Mouse (Mus musculus) lung, postnatal 0 days (tissue): ENCODE results near the gene Rplp2. TPM values are rescaled to one million over a fixed set of nuclear protein-coding genes. Genes with fewer than 3 reads are reported as not detected.

Experiments used
- ATAC-seq: fragments of 200-750 bp; cut with Nextera tagmentation; 2 replicates; pipeline ENCODE4 v1.8.0; 2017; ENCODE audit warnings: moderate library complexity
- DNase-seq: peaks from one replicate; pipeline ENCODE4 v3.0.0-alpha.2; 2016; ENCODE audit warnings: low spot score
- H3K27ac ChIP-seq: fragments of 300-500 bp; sonication (generic); 2 replicates; pipeline ENCODE4 v1.5.1; 2014; ENCODE audit warnings: antibody characterized with exemption, mild to moderate bottlenecking, low read length, mixed read lengths
- H3K27me3 ChIP-seq: fragments of 300-500 bp; sonication (generic); replicated peaks from 2 replicates; pipeline ENCODE4 v1.6.1; 2014; ENCODE audit warnings: low read length, mixed read lengths; ENCODE audit not compliant: insufficient read depth
- H3K36me3 ChIP-seq: fragments of 300-500 bp; sonication (generic); 2 replicates; pipeline ENCODE4 v1.6.1; 2014; ENCODE audit warnings: low read length, mixed read lengths; ENCODE audit not compliant: insufficient read depth
- H3K4me1 ChIP-seq: fragments of 300-500 bp; sonication (generic); 2 replicates; pipeline ENCODE4 v1.6.1; 2014; ENCODE audit warnings: antibody characterized with exemption, low read depth, low read length, mixed read lengths; ENCODE audit not compliant: insufficient read depth
- H3K4me2 ChIP-seq: fragments of 300-500 bp; sonication (generic); replicated peaks from 2 replicates; pipeline ENCODE4 v1.6.1; 2014; ENCODE audit warnings: low read depth, mild to moderate bottlenecking, low read length, moderate library complexity, mixed read lengths
- H3K4me3 ChIP-seq: fragments of 300-500 bp; sonication (generic); 2 replicates; pipeline ENCODE4 v1.5.1; 2014; ENCODE audit warnings: low read depth, low read length
- H3K9ac ChIP-seq: fragments of 300-500 bp; sonication (generic); replicated peaks from 2 replicates; pipeline ENCODE4 v1.6.1; 2014; ENCODE audit warnings: low read depth, mild to moderate bottlenecking
- H3K9me3 ChIP-seq: fragments of 300-500 bp; sonication (generic); 2 replicates; pipeline ENCODE4 v1.6.1; 2016; ENCODE audit warnings: low read length, mixed read lengths
- CTCF ChIP-seq: IDR thresholded peaks from 2 replicates; pipeline ENCODE4 v1.5.1; 2016; ENCODE audit warnings: antibody characterized with exemption, mild to moderate bottlenecking
- EP300 ChIP-seq: IDR thresholded peaks from 2 replicates; pipeline ENCODE4 v1.6.1; 2016; ENCODE audit warnings: antibody characterized with exemption, mild to moderate bottlenecking, control low read depth
- WGBS: fragments of 180-500 bp; shearing (Covaris S2); extraction: QIAGEN DNeasy Blood & Tissue Kit; methylation state at CpG from one replicate; pipeline ENCODE4 v1.1.7; 2014; 5-methylcytosine and 5-hydroxymethylcytosine counted together
- polyA plus RNA-seq: library from polyadenylated mRNA; unstranded; fragments of >200 nt; fragmentation: Nextera tagmentation; extraction: Ambion mirVana; gene quantifications from 2 replicates; pipeline ENCODE4 v1.2.1, GENCODE M21; 2015

Gene Rplp2
- polyA plus RNA-seq, 1 experiment from 2014 or later: 910 TPM

DNA sequence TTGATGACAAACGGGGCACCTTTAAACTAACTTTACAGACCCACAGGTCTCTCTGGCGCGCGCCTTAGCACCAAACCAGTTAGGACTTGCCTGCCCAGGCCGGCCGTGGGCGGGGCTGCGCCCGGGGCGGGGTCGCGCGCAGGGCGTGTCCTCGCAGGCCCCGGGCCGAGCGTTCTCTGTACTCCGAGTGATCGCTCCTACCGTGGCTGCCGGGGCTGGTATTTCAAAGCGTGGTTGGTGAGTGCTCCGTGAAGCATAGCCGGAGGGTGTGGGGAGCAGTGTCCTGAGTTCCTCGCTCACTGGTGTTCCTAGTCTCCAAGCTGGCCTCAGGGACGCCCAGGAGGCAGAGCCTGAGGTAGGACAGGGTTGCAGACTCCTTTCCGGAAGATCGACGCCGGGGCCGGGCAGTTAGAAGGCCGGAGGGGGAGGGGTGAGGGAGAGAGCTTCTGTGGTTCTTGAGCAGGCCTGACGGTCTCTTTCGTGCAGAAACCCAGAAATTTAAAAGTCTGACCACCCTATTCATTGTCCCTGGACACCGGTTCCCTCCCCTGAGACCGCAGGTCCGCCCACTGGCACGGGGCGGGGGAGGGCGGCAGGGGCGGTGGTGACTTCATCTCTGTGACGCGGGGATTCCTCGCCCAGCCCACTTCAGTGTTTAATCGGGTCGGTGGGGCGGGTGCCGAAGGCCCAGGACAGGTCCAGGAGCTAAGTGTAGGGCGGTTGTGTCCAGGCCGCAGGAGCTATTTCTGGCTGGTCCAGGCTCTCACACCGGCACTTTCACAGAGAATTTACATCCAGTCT lies 20.3 kb downstream of the Rplp2 start, which contains the start of gene Cd151:
Gene Cd151 (plus strand): TSS at position 163 of the 801 bp plus-strand sequence.
- peaks cover 15% of the 10 kb centered on the region for H3K36me3 ChIP-seq
- H3K27me3 ChIP-seq: no peaks in the 10 kb centered on the region; the same call in 1 of the 2 replicates
- H3K9me3 ChIP-seq: no peaks in the 10 kb centered on the region
- peak within 1 kb of the TSS; percentile 95 for H3K27ac ChIP-seq
- WGBS: 2% methylated on average over 50 of the region's 52 CpGs
- peak within 1 kb of the TSS; percentile 83 for H3K9ac ChIP-seq
- ATAC-seq (peak; percentile 82), DNase-seq (peak; percentile 95)
- peak within 1 kb of the TSS; percentile 74 for H3K4me3 ChIP-seq
- H3K4me1 ChIP-seq: peaks cover 43% of the 10 kb centered on the region; the same call in 1 of the 2 replicates
- peak within 1 kb of the TSS; percentile 65 for H3K4me2 ChIP-seq
- TF ChIP-seq CTCF (no peak), EP300 (no peak)

DNA sequence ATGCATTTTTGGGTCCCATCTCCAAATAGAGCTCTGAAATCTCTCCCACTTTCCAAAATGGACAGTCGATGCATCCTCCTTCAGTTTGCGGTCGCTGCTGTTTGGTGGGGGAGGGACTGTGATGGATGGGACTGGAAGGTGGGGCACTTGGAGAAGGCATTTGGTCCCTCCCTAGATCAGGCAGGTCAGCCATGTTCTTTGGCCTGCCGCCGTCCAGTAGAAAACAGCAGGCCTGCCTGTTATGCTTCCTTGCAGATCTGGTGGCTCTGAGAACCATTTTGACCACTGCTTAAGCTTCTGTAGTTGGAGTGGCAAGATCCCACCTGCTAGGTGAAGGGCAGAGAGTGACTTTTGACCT lies 21.0 kb downstream of the Rplp2 start:
- peak overlapping the region; percentile 65 for H3K4me2 ChIP-seq
- peak overlapping the region; percentile 83 for H3K9ac ChIP-seq
- H3K9me3 ChIP-seq: no peaks in the 10 kb centered on the region
- H3K4me1 ChIP-seq: peaks cover 43% of the 10 kb centered on the region; the same call in 1 of the 2 replicates
- H3K27ac ChIP-seq: peak overlapping the region; percentile 95
- peak; percentile 24 for ATAC-seq
- H3K27me3 ChIP-seq: no peaks in the 10 kb centered on the region; the same call in 1 of the 2 replicates
- peak overlapping the region; percentile 74 for H3K4me3 ChIP-seq
- DNase-seq: peak; percentile 75
- peaks cover 15% of the 10 kb centered on the region for H3K36me3 ChIP-seq
- WGBS: 6% methylated on average over 5 of the region's 5 CpGs
- no peak for TF ChIP-seq EP300
- no peak for TF ChIP-seq CTCF

DNA sequence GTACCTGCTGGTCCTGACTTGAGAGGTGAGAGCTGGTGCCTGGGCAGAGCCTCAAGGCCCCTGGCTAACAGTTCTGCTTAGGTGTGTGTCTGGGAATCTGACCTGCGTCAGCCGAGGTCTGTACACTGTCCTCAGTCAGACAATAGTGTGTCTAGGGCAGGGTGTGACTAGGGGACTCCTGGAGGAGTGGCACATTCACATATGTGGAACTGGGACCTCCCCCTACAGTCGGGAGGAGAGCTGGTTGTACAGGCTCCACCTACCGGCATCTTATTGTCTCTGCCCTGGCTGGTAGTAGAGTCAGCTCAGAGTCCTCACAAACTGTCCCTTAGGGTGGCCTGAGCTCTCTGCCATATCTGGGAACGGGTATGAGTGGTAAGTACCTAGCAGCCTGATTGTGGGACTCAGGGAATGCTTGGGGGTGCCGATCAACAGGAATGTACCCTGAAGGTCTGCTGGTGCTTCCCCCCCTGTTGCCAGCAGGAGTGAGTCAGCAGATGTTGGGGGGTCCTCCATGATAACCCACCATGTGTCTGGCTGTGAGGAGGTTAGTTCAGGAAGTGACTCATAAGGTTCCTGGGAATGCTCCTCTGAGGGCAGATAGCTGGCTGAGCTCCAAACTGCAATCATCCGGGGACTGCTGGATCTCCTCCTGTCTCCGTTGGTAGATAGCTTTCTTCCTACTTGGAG lies 21.5 kb downstream of the Rplp2 start:
- Histone ChIP-seq H3K4me1 (peaks cover 39% of the 10 kb centered on the region; the same call in 1 of the 2 replicates), H3K27ac (peak overlapping the region; percentile 95)
- DNase-seq: peak; percentile 93

DNA sequence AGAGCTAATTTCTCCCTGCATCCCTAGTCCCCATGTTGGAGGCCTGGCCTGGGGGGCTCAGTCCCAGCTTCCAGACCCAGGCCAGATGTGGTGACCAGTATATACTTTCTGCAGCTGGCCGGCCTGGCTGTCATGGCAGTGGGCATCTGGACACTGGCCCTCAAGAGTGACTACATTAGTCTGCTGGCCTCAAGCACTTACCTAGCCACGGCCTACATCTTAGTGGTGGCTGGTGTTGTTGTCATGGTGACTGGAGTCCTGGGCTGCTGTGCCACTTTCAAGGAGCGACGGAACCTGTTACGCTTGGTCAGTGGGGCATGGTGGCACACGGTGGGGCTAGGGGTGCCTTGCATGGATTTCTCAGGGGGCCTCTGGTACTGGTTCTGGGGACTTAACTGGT lies 22.2 kb downstream of the Rplp2 start:
- ATAC-seq (no peak), DNase-seq (no peak)
- peaks cover 40% of the 10 kb centered on the region for H3K4me1 ChIP-seq
- H3K4me2 ChIP-seq: peak overlapping the region; percentile 65
- no peaks in the 10 kb centered on the region; the same call in 1 of the 2 replicates for H3K27me3 ChIP-seq
- no peak for TF ChIP-seq EP300
- TF ChIP-seq CTCF: no peak
- 72% methylated on average over 6 of the region's 6 CpGs for WGBS
- H3K9me3 ChIP-seq: no peaks in the 10 kb centered on the region
- H3K4me3 ChIP-seq: no peak overlapping the region
- H3K9ac ChIP-seq: no peak overlapping the region
- H3K27ac ChIP-seq: peak overlapping the region; percentile 95
- peaks cover 15% of the 10 kb centered on the region for H3K36me3 ChIP-seq

More for the DNA sequence above, 21.5 kb downstream of the Rplp2 start:
- Histone ChIP-seq H3K4me2 (peak overlapping the region; percentile 65), H3K9ac (peak overlapping the region; percentile 83; the same call in 1 of the 2 replicates), H3K27me3 (no peaks in the 10 kb centered on the region; the same call in 1 of the 2 replicates), H3K36me3 (peaks cover 15% of the 10 kb centered on the region), H3K9me3 (no peaks in the 10 kb centered on the region), H3K4me3 (peak overlapping the region; percentile 74)
- TF ChIP-seq CTCF (peak; percentile 68), EP300 (peak; percentile 26; the same call in 1 of the 2 replicates)
- 3% methylated on average over 8 of the region's 8 CpGs for WGBS
- peak; percentile 75 for ATAC-seq

DNA sequence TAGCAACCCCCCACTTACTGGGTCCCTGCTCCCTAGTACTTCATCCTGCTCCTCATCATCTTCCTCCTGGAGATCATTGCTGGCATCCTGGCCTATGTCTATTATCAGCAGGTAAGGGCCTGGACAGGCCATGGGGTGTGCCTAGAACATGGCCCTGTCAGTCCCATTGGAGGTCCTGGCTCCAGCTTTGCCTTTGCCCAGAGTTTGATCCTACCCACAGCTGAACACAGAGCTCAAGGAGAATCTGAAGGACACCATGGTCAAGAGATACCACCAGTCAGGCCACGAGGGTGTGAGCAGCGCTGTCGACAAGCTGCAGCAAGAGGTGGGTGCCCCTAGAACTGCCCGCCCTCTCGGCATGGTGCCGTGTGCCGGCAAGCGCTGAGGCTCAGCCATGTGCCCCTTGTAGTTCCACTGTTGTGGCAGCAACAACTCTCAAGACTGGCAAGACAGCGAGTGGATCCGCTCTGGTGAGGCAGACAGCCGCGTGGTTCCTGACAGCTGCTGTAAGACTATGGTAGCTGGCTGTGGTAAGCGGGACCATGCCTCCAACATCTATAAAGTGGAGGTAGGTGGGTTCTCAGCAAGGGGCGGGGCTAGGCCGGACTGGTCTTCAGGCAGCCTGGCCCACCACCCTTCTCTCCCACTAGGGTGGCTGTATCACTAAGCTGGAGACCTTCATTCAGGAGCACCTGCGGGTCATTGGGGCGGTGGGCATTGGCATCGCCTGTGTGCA lies 22.9 kb downstream of the Rplp2 start:
- DNase-seq (peak; percentile 4), ATAC-seq (no peak)
- Histone ChIP-seq H3K27ac (no peak overlapping the region), H3K4me1 (peaks cover 34% of the 10 kb centered on the region), H3K27me3 (no peaks in the 10 kb centered on the region), H3K9me3 (no peaks in the 10 kb centered on the region), H3K4me3 (no peak overlapping the region), H3K36me3 (peaks cover 15% of the 10 kb centered on the region), H3K4me2 (no peak overlapping the region), H3K9ac (no peak overlapping the region)
- TF ChIP-seq CTCF (no peak), EP300 (no peak)
- WGBS: 92% methylated on average over 18 of the region's 18 CpGs

DNA sequence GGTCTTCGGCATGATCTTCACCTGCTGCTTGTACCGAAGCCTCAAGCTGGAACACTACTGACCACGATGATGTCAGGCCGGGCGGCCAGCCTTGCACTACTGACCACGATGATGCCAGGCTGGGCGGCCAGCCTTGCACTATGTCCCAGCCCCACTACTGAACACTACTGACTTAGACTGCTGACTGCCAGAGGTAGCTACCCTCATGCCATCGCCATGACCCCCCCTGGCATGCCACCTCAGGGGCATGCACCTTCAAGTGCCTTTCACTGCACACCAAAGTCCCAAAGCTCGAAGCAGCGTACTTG lies 23.4 kb downstream of the Rplp2 start:
- DNase-seq: no peak

More for the DNA sequence above, 23.4 kb downstream of the Rplp2 start:
- WGBS: 87% methylated on average over 10 of the region's 10 CpGs
- H3K9me3 ChIP-seq: no peaks in the 10 kb centered on the region
- no peak overlapping the region for H3K27ac ChIP-seq
- no peak overlapping the region for H3K9ac ChIP-seq
- no peak overlapping the region for H3K4me2 ChIP-seq
- H3K36me3 ChIP-seq: peaks cover 15% of the 10 kb centered on the region
- ATAC-seq: no peak
- H3K4me1 ChIP-seq: peaks cover 34% of the 10 kb centered on the region
- no peak overlapping the region for H3K4me3 ChIP-seq
- H3K27me3 ChIP-seq: no peaks in the 10 kb centered on the region
- no peak for TF ChIP-seq CTCF
- TF ChIP-seq EP300: no peak
